Mouse (Mus musculus) liver, postnatal 0 days (tissue): ENCODE measurements at regions not wholly inside any gene's neighbourhood (a gene's known extent, or its start where the extent isn't known, plus 50 kb on each side); places are given as distances from the start of the nearest gene placed in this dataset.

Source experiments
- CTCF ChIP-seq: sonication (generic); IDR thresholded peaks from 2 replicates; pipeline ENCODE4 v1.5.1; 2016; ENCODE audit warnings: antibody characterized with exemption, low read depth
- EP300 ChIP-seq: IDR thresholded peaks from 2 replicates; pipeline ENCODE4 v1.6.1; 2016; ENCODE audit warnings: antibody characterized with exemption, low read depth, mild to moderate bottlenecking

- no peak for TF ChIP-seq EP300
- no peak for TF ChIP-seq CTCF
Observed at GRCm38 (mm10) chr19:37777961-37778360, 80.4 kb downstream of the Cyp26a1 start.
